Comparison of ENCODE assay signal across 15 mouse cellular contexts in genomic region chr3:87728696-87729095, GRCm38 (mm10). TPM values are rescaled to one million over a fixed set of nuclear protein-coding genes. Genes with fewer than 3 reads are reported as not detected.
"Had no signal": no experiment of that assay in that cellular context is flagged by ENCODE, and none has a peak within 500 bp of the region (broad histone marks: within the 10 kb centered on the region; RNA-seq: fewer than 3 reads in every experiment).

No protein-coding gene starts in this region.

- H3K4me3 ChIP-seq: kidney, embryonic 15.5 days; limb, embryonic 12.5 days; limb, embryonic 15.5 days; liver, embryonic 15.5 days had no signal

- ATAC-seq: intestine, postnatal 0 days had no signal

- H3K4me2 ChIP-seq: kidney, embryonic 15.5 days; limb, embryonic 12.5 days; limb, embryonic 15.5 days; liver, embryonic 11.5 days; liver, embryonic 15.5 days had no signal

- H3K9me3 ChIP-seq: kidney, embryonic 15.5 days; limb, embryonic 12.5 days; limb, embryonic 15.5 days; liver, embryonic 15.5 days had no signal

- H3K4me1 ChIP-seq: kidney, embryonic 15.5 days; limb, embryonic 12.5 days; limb, embryonic 15.5 days; liver, embryonic 15.5 days had no signal

- H3K9ac ChIP-seq: kidney, embryonic 15.5 days; limb, embryonic 12.5 days; limb, embryonic 15.5 days; liver, embryonic 15.5 days had no signal

- H3K27me3 ChIP-seq: kidney, embryonic 15.5 days; limb, embryonic 12.5 days; limb, embryonic 15.5 days; liver, embryonic 15.5 days had no signal

- DNase-seq: kidney, adult 2 months; kidney, postnatal 14 days; kidney, postnatal 4 days; left cerebral cortex, postnatal 4 days; lung, adult 2 months; lung, postnatal 14 days; midbrain, embryonic 14.5 days; thymus, postnatal 25 days had no signal

- H3K27ac ChIP-seq: kidney, embryonic 15.5 days; limb, embryonic 12.5 days; limb, embryonic 15.5 days; liver, embryonic 15.5 days had no signal

RNA-seq across cellular contexts. Expression of gene Lrrc71, which starts 19.7 kb away (rescaled TPM):
- total RNA-seq: megakaryocyte progenitor cell, adult 5-6 weeks had no signal
